Mouse (Mus musculus): ENCODE data around the gene Csnk1g2. TPM values are rescaled to one million over a fixed set of nuclear protein-coding genes. Genes with fewer than 3 reads are reported as not detected.
A peak's percentile ranks its signal among the peaks of the same experiment; 100 is the strongest.

Csnk1g2 gene
- 100 to 1,000 TPM; 221 to 228 TPM for total RNA-seq (2021)
- long read RNA-seq, experiment 1, transcript Csnk1g2-201 (11 exons, 2,348 nt), result major isoform, 17 of 160 reads
- long read RNA-seq, experiment 1, partial matches to known transcripts, result 13 of 160 reads
- long read RNA-seq, experiment 1, other reads (novel, unspliced or antisense), result 129 of 160 reads
- long read RNA-seq, experiment 2, transcript Csnk1g2-201 (11 exons, 2,348 nt), result major isoform, 32 of 278 reads
- long read RNA-seq, experiment 2, partial matches to known transcripts, result 15 of 278 reads
- long read RNA-seq, experiment 2, other reads (novel, unspliced or antisense), result 230 of 278 reads

GRCm38 (mm10) chr10:80622661-80623456 is at the start of gene Csnk1g2:
TSS of gene Csnk1g2 (plus strand) at chr10:80622838.
- DNase-seq (ENCODE audit: low spot score in 2 of 2), result peak in 1 of 2 experiments; percentile 58
- peak within 1 kb of the TSS; percentile 89 for H3K4me3 ChIP-seq
- peak within 1 kb of the TSS; percentile 98 for H3K27ac ChIP-seq
- peak; percentile 21; the same call in 1 of the 2 replicates for TF ChIP-seq CTCF (conservative IDR thresholded peaks at IDR 0.05)

DNA sequence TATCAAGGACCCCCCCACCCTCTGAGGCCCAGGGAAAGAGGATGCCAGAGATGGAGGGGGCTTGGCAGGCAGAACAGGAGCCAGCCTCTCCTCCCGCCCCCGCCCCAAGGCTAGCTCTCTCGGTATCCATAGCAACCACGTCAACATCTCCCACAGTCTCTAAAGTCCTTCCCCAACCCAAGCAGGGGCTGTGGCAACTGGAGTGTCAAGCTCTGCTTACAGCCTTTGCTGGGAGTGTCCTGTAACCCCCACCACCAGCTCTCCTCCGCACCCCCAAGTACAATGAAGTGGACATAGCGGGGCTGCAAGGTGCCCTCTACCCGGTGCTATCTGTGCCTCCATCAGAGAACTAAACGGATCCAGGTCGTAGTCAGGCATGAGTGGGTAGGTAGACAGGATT is 48.7 kb upstream of the Csnk1g2 start:
- TF ChIP-seq CTCF (conservative IDR thresholded peaks at IDR 0.05), result no peak
- peak overlapping the region; percentile 59 for H3K4me3 ChIP-seq
- H3K27ac ChIP-seq, result peak overlapping the region; percentile 97
- no peak for DNase-seq (ENCODE audit: low spot score in 2 of 2)

DNA sequence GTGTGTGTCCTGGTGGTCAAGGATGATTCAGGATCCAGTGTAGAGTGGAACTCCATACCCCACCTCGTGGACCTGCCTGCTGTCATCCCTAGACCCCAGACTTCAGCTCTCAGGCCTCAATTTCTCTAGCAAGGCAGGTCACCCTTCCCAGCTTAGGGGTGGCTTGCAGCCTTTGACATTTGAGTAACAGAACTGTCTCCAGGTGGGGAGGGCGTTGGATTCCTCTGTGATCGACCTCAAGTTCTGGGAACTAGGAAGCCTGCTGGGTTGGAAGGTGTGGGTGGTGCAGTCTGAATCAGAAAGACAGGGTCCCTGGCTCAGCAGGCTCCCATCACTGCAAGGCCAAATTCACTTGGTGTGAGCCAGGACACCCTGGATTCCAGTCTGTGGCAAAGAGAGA is 47.7 kb upstream of the Csnk1g2 start:
- DNase-seq (ENCODE audit: low spot score in 2 of 2), result no peak
- Histone ChIP-seq H3K4me3 (peak overlapping the region; percentile 59), H3K27ac (peak overlapping the region; percentile 97)
- no peak for TF ChIP-seq CTCF (conservative IDR thresholded peaks at IDR 0.05)

GRCm38 (mm10) chr10:80575925-80576324 is 46.7 kb upstream of the Csnk1g2 start:
- TF ChIP-seq CTCF (conservative IDR thresholded peaks at IDR 0.05), result no peak
- Histone ChIP-seq H3K4me3 (peak overlapping the region; percentile 59), H3K27ac (peak overlapping the region; percentile 97)
- DNase-seq (ENCODE audit: low spot score in 2 of 2), result no peak

- DNase-seq (ENCODE audit: low spot score in 2 of 2), result no peak
- Histone ChIP-seq H3K27ac (peak overlapping the region; percentile 97), H3K4me3 (peak overlapping the region; percentile 59)
- no peak; the same call in 1 of the 2 replicates for TF ChIP-seq CTCF (conservative IDR thresholded peaks at IDR 0.05)
Observed at GRCm38 (mm10) chr10:80576351-80577194, 46.1 kb upstream of the Csnk1g2 start.

- no peak for TF ChIP-seq CTCF (conservative IDR thresholded peaks at IDR 0.05)
- peak within 1 kb of the TSS; percentile 97 for H3K27ac ChIP-seq
- peak; percentile 96 to 97 for DNase-seq (ENCODE audit: low spot score in 2 of 2)
- peak within 1 kb of the TSS; percentile 59 for H3K4me3 ChIP-seq
Observed at GRCm38 (mm10) chr10:80577195-80578130, 45.2 kb upstream of the Csnk1g2 start, which contains the start of gene Klf16. TSS of gene Klf16 (minus strand) at chr10:80577321.

- peak overlapping the region; percentile 59 for H3K4me3 ChIP-seq
- H3K27ac ChIP-seq, result peak overlapping the region; percentile 94
- DNase-seq (ENCODE audit: low spot score in 2 of 2), result peak in 1 of 2 experiments; percentile 70
- TF ChIP-seq CTCF (conservative IDR thresholded peaks at IDR 0.05), result peak; percentile 81
Observed at GRCm38 (mm10) chr10:80578131-80578750, 44.4 kb upstream of the Csnk1g2 start.

- Histone ChIP-seq H3K27ac (peak overlapping the region; percentile 94), H3K4me3 (peak overlapping the region; percentile 59; the same call in 1 of the 2 replicates)
- peak; percentile 58 for TF ChIP-seq CTCF (conservative IDR thresholded peaks at IDR 0.05)
- no peak for DNase-seq (ENCODE audit: low spot score in 2 of 2)
Observed at GRCm38 (mm10) chr10:80578911-80579310, 43.7 kb upstream of the Csnk1g2 start.

DNA sequence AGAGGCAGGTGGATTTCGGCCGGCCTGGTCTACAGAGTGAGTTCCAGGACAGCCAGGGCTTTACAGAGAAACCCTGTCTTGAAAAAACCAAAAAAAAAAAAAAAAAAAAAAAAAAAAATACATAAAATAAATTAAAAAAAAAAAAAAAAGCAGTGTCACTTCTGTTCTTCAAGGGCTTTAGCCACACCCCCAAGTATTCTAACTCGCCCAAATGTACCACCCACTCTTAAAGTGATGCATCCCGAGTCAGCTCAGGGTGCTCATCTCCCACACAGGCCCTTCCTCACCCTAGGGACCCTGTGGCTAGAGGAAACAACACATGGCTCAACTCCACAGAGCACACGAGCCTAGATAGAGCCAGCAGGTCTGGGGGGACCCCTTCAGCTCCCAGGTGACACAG is 39.6 kb upstream of the Csnk1g2 start:
- DNase-seq (ENCODE audit: low spot score in 2 of 2), result no peak
- no peak overlapping the region for H3K4me3 ChIP-seq
- TF ChIP-seq CTCF (conservative IDR thresholded peaks at IDR 0.05), result no peak
- H3K27ac ChIP-seq, result peak overlapping the region; percentile 81

DNA sequence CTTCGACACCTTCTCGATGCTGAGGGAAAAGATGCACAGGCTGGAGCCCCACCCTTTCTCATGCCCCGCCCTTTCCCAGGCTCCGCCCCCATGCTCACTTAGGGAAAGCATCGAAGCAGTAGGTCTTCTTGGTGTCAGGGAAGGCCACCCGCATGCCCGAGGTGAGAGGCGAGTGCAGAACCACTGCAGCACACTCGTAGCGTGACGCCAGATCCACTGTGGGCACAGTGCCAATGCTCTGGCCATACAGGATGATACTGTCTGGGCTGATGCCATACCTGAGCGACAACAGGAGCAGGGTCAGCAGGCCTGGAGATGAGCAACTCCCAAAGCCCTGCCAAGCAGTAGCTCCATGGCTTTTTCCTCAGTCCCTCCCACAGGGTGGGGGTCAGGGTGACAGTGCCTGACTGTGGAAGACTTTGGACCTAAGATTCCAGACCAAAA is 38.6 kb upstream of the Csnk1g2 start:
- H3K4me3 ChIP-seq, result no peak overlapping the region
- no peak for DNase-seq (ENCODE audit: low spot score in 2 of 2)
- no peak for TF ChIP-seq CTCF (conservative IDR thresholded peaks at IDR 0.05)
- H3K27ac ChIP-seq, result peak overlapping the region; percentile 81

All from layer of hippocampus, adult 2 months (tissue).